Mouse (Mus musculus) T-helper 1 cell (primary cell): Measurements from ENCODE around the gene Rnase11.

Source experiments
- in situ Hi-C: fragments of 300-600 bp; cut with MboI, MseI; formaldehyde crosslinking; loops from one replicate; pipeline ENCODE4 v1.15.1; 2025; ENCODE audit warnings: high pct_unique_total_duplicates

Rnase11 gene

GRCm38 (mm10) chr14:51017256-51017655 is 32.7 kb downstream of the Rnase11 start:
- in situ Hi-C loops = loop anchor here (25.0 kb wide), 1 partner anchor 955 kb away; no protein-coding TSS in a partner anchor

GRCm38 (mm10) chr14:51015780-51016179 is 34.2 kb downstream of the Rnase11 start:
- in situ Hi-C loops = loop anchor here (25.0 kb wide), 1 partner anchor 953 kb away; no protein-coding TSS in a partner anchor

GRCm38 (mm10) chr14:51014724-51015123 is 35.2 kb downstream of the Rnase11 start:
- in situ Hi-C loops = loop anchor here (25.0 kb wide), 1 partner anchor 952 kb away; no protein-coding TSS in a partner anchor

GRCm38 (mm10) chr14:51009572-51009971 is 40.4 kb downstream of the Rnase11 start:
- in situ Hi-C loops = loop anchor here (25.0 kb wide), 1 partner anchor 947 kb away; no protein-coding TSS in a partner anchor

GRCm38 (mm10) chr14:51008781-51009180 is 41.2 kb downstream of the Rnase11 start:
- in situ Hi-C loops = loop anchor here (25.0 kb wide), 1 partner anchor 946 kb away; no protein-coding TSS in a partner anchor

GRCm38 (mm10) chr14:51007914-51008713 is 41.8 kb downstream of the Rnase11 start:
- in situ Hi-C loops = loop anchor here (25.0 kb wide), 1 partner anchor 946 kb away; no protein-coding TSS in a partner anchor

GRCm38 (mm10) chr14:51007152-51007801 is 42.7 kb downstream of the Rnase11 start, which contains the start of gene Rnase10:
Gene Rnase10 (plus strand): TSS chr14:51007751.
- in situ Hi-C loops = loop anchor here (25.0 kb wide), 1 partner anchor 945 kb away; no protein-coding TSS in a partner anchor
